Mouse (Mus musculus): ENCODE measurements around the gene Plce1. TPM values are rescaled to one million over a fixed set of nuclear protein-coding genes. Genes with fewer than 3 reads are reported as not detected.

Plce1 gene
- total and polyA plus RNA-seq, 3 experiments, result not detected

- no peak overlapping the region for H3K4me3 ChIP-seq (ENCODE audit: control insufficient read depth in 1 of 2, insufficient read depth in 1 of 2, low read depth in 2 of 2, low read length in 2 of 2)
- H3K9me3 ChIP-seq (replicated peaks; ENCODE audit: insufficient read depth, low read length), result no peaks in the 10 kb centered on the region
- no peaks in the 10 kb centered on the region for H3K79me2 ChIP-seq (ENCODE audit: control insufficient read depth, insufficient read depth, low read length, poor library complexity)
- H3K9ac ChIP-seq (ENCODE audit: control insufficient read depth, low read depth, low read length, poor library complexity, severe bottlenecking), result no peak overlapping the region
- H3K27me3 ChIP-seq (ENCODE audit: control insufficient read depth in 1 of 2, insufficient read depth in 2 of 2, low read length in 2 of 2), result peaks cover 4 to 6% of the 10 kb centered on the region in 2 experiments
- H3K36me3 ChIP-seq (ENCODE audit: control insufficient read depth in 1 of 2, insufficient read depth in 2 of 2, low read length in 2 of 2), result no peaks in the 10 kb centered on the region
- no peak for TF ChIP-seq NRF1 (IDR thresholded peaks at IDR 0.05; ENCODE audit: insufficient read depth, low read depth, low read length, poor library complexity, severe bottlenecking)
- TF ChIP-seq KAT2A (conservative IDR thresholded peaks at IDR 0.05; ENCODE audit: low read depth, low read length), result no peak
- no peak for TF ChIP-seq RCOR1 (IDR thresholded peaks at IDR 0.05; ENCODE audit: low read depth, low read length)
- no peak for TF ChIP-seq RAD21 (IDR thresholded peaks at IDR 0.05; ENCODE audit: low read depth, low read length)
- no peak for TF ChIP-seq MYB (IDR thresholded peaks at IDR 0.05; ENCODE audit: low read depth, low read length)
- H3K4me1 ChIP-seq (ENCODE audit: control insufficient read depth in 1 of 2, insufficient read depth in 2 of 2, low read length in 2 of 2), result no peaks in the 10 kb centered on the region
- H3K27ac ChIP-seq (ENCODE audit: control insufficient read depth, low read depth, low read length), result no peak overlapping the region
- no peak for DNase-seq (ENCODE audit: low read depth, low spot score)
Observed at GRCm38 (mm10) chr19:38721808-38722207, 240.9 kb downstream of the Plce1 start.

GRCm38 (mm10) chr19:38722982-38723381, 242.1 kb downstream of the Plce1 start:
- TF ChIP-seq NELFE (IDR thresholded peaks at IDR 0.05; ENCODE audit: low read depth, low read length) (no peak), ZNF384 (IDR thresholded peaks at IDR 0.05; ENCODE audit: low read depth, low read length) (no peak), KAT2A (conservative IDR thresholded peaks at IDR 0.05; ENCODE audit: low read depth, low read length) (no peak), MYC (IDR thresholded peaks at IDR 0.05; ENCODE audit: low read depth, low read length) (no peak), SMC3 (IDR thresholded peaks at IDR 0.05; ENCODE audit: low read depth, low read length) (no peak), TBP (IDR thresholded peaks at IDR 0.05; ENCODE audit: low read depth, low read length) (no peak), GABPA (IDR thresholded peaks at IDR 0.05; ENCODE audit: low read depth, low read length) (no peak), RAD21 (IDR thresholded peaks at IDR 0.05; ENCODE audit: low read depth, low read length) (no peak), CHD2 (IDR thresholded peaks at IDR 0.05; ENCODE audit: low read length) (no peak)
- H3K9me3 ChIP-seq (replicated peaks; ENCODE audit: insufficient read depth, low read length), result no peaks in the 10 kb centered on the region
- H3K36me3 ChIP-seq (ENCODE audit: control insufficient read depth in 1 of 2, insufficient read depth in 2 of 2, low read length in 2 of 2), result no peaks in the 10 kb centered on the region
- no peak for DNase-seq (ENCODE audit: low read depth, low spot score)
- H3K27me3 ChIP-seq (ENCODE audit: control insufficient read depth in 1 of 2, insufficient read depth in 2 of 2, low read length in 2 of 2), result peaks cover 4 to 7% of the 10 kb centered on the region in 2 experiments
- H3K4me1 ChIP-seq (ENCODE audit: control insufficient read depth in 1 of 2, insufficient read depth in 2 of 2, low read length in 2 of 2), result no peaks in the 10 kb centered on the region
- no peak overlapping the region for H3K4me3 ChIP-seq (ENCODE audit: control insufficient read depth in 1 of 2, insufficient read depth in 1 of 2, low read depth in 2 of 2, low read length in 2 of 2)
- no peaks in the 10 kb centered on the region for H3K79me2 ChIP-seq (ENCODE audit: control insufficient read depth, insufficient read depth, low read length, poor library complexity)
- H3K27ac ChIP-seq (ENCODE audit: control insufficient read depth, low read depth, low read length), result no peak overlapping the region
- no peak overlapping the region for H3K9ac ChIP-seq (ENCODE audit: control insufficient read depth, low read depth, low read length, poor library complexity, severe bottlenecking)

GRCm38 (mm10) chr19:38723969-38724368, 243.1 kb downstream of the Plce1 start:
- TF ChIP-seq ZMIZ1 (IDR thresholded peaks at IDR 0.05; ENCODE audit: low read depth, low read length), result no peak
- TF ChIP-seq SIN3A (IDR thresholded peaks at IDR 0.05; ENCODE audit: low read length), result no peak
- TF ChIP-seq ETS1 (IDR thresholded peaks at IDR 0.05; ENCODE audit: low read depth, low read length), result no peak
- TF ChIP-seq RAD21 (IDR thresholded peaks at IDR 0.05; ENCODE audit: low read depth, low read length), result no peak
- TF ChIP-seq TAL1 (IDR thresholded peaks at IDR 0.05; ENCODE audit: low read length), result no peak
- no peak for TF ChIP-seq HCFC1 (IDR thresholded peaks at IDR 0.05; ENCODE audit: low read depth, low read length)
- no peak for TF ChIP-seq CHD2 (IDR thresholded peaks at IDR 0.05; ENCODE audit: low read length)
- no peak for TF ChIP-seq GABPA (IDR thresholded peaks at IDR 0.05; ENCODE audit: low read depth, low read length)
- TF ChIP-seq KAT2A (conservative IDR thresholded peaks at IDR 0.05; ENCODE audit: low read depth, low read length), result no peak
- TF ChIP-seq JUND (IDR thresholded peaks at IDR 0.05; ENCODE audit: low read depth, low read length), result no peak
- no peak for TF ChIP-seq USF1 (IDR thresholded peaks at IDR 0.05; ENCODE audit: low read depth, low read length)
- no peak for TF ChIP-seq MYB (IDR thresholded peaks at IDR 0.05; ENCODE audit: low read depth, low read length)
- no peak for TF ChIP-seq GATA1 (IDR thresholded peaks at IDR 0.05; ENCODE audit: low read depth, low read length)
- no peak for TF ChIP-seq ZKSCAN1 (IDR thresholded peaks at IDR 0.05; ENCODE audit: low read depth, low read length)
- no peak for TF ChIP-seq MAX (IDR thresholded peaks at IDR 0.05; ENCODE audit: low read length)
- DNase-seq (ENCODE audit: low read depth, low spot score), result no peak
- H3K9ac ChIP-seq (ENCODE audit: control insufficient read depth, low read depth, low read length, poor library complexity, severe bottlenecking), result no peak overlapping the region
- H3K4me3 ChIP-seq (ENCODE audit: control insufficient read depth in 1 of 2, insufficient read depth in 1 of 2, low read depth in 2 of 2, low read length in 2 of 2), result no peak overlapping the region
- no peak overlapping the region for H3K27ac ChIP-seq (ENCODE audit: control insufficient read depth, low read depth, low read length)
- H3K79me2 ChIP-seq (ENCODE audit: control insufficient read depth, insufficient read depth, low read length, poor library complexity), result no peaks in the 10 kb centered on the region
- H3K4me1 ChIP-seq (ENCODE audit: control insufficient read depth in 1 of 2, insufficient read depth in 2 of 2, low read length in 2 of 2), result no peaks in the 10 kb centered on the region
- H3K9me3 ChIP-seq (replicated peaks; ENCODE audit: insufficient read depth, low read length), result no peaks in the 10 kb centered on the region
- H3K36me3 ChIP-seq (ENCODE audit: control insufficient read depth in 1 of 2, insufficient read depth in 2 of 2, low read length in 2 of 2), result no peaks in the 10 kb centered on the region
- peaks cover 4 to 9% of the 10 kb centered on the region in 2 experiments for H3K27me3 ChIP-seq (ENCODE audit: control insufficient read depth in 1 of 2, insufficient read depth in 2 of 2, low read length in 2 of 2)
